Mouse (Mus musculus): ENCODE data around the gene Gm40193. TPM values are rescaled to one million over a fixed set of nuclear protein-coding genes. Genes with fewer than 3 reads are reported as not detected.

Gene Gm40193
- polyA plus RNA-seq, 1 experiment from 2014 or later, result not detected

DNA sequence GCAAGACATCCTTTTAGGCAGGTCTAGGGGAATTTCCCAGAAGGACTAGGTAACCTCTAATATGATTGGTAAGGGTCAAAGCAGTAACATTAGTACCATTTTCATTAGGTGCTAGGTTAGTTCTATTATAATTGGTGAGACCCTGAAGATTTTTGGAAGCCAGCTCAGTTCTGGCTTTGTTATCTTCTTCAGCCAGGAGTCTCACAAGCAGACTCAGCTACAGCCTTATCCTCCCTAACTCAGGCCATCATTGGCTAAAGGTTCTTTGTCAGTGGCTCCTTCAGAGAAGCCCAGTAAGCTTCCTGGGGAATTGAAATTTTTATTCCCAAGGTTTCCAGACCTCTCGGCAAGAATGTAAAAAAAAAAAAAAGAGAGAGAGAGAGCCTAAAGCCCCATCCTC lies 14.3 kb downstream of the Gm40193 start:
- Histone ChIP-seq H3K4me2 (no peak overlapping the region), H3K9ac (no peak overlapping the region), H3K4me3 (replicated peaks) (no peak overlapping the region), H3K27me3 (no peaks in the 10 kb centered on the region), H3K36me3 (no peaks in the 10 kb centered on the region), H3K9me3 (replicated peaks) (no peaks in the 10 kb centered on the region), H3K4me1 (peaks cover 20% of the 10 kb centered on the region), H3K27ac (no peak overlapping the region)
- no peak for ATAC-seq (replicated peaks; ENCODE audit: low FRiP score)
- WGBS, result 70% methylated on average over 1 of the region's 1 CpGs

GRCm38 (mm10) chr11:70516352-70516751 lies 16.4 kb downstream of the Gm40193 start:
- H3K9ac ChIP-seq, result no peak overlapping the region
- 29% methylated on average over 2 of the region's 2 CpGs for WGBS

DNA sequence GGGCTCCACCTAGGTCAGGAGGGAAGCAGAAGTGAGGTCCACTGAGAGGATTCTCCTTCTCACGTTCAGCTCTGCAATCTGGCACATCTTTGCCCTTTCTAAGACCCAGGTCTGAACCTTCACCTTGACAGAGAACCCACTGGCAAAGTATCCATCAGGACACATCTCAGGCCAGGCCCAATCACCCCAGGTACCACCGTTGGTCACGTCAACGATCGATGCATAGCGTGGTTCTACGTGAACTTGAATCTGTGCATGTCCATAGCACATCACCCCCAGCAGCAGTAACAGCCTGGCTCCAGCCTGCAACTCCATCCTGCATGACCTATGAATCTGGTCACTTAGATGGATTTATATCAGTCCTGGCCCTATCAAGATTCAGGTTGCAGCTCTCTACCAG lies 18.5 kb downstream of the Gm40193 start, which contains the start of gene Vmo1:
TSS of gene Vmo1 (minus strand) at position 329 of the 400 bp plus-strand sequence.
- WGBS, result 74% methylated on average over 7 of the region's 7 CpGs

More at GRCm38 (mm10) chr11:70516352-70516751, 16.4 kb downstream of the Gm40193 start:
- H3K27ac ChIP-seq, result no peak overlapping the region
- H3K4me3 ChIP-seq (replicated peaks), result no peak overlapping the region
- no peaks in the 10 kb centered on the region for H3K9me3 ChIP-seq (replicated peaks)
- no peak overlapping the region for H3K4me2 ChIP-seq
- ATAC-seq (replicated peaks; ENCODE audit: low FRiP score), result no peak
- H3K27me3 ChIP-seq, result no peaks in the 10 kb centered on the region
- H3K4me1 ChIP-seq, result peaks cover 23% of the 10 kb centered on the region
- no peaks in the 10 kb centered on the region for H3K36me3 ChIP-seq

GRCm38 (mm10) chr11:70513520-70513919 lies 19.2 kb downstream of the Gm40193 start:
- 63% methylated on average over 11 of the region's 11 CpGs for WGBS
- Histone ChIP-seq H3K4me1 (peaks cover 19% of the 10 kb centered on the region), H3K4me2 (no peak overlapping the region), H3K9me3 (replicated peaks) (no peaks in the 10 kb centered on the region), H3K4me3 (replicated peaks) (no peak overlapping the region), H3K27ac (no peak overlapping the region), H3K27me3 (peaks cover 16% of the 10 kb centered on the region; the same call in 1 of the 2 replicates), H3K36me3 (no peaks in the 10 kb centered on the region), H3K9ac (no peak overlapping the region)
- ATAC-seq (replicated peaks; ENCODE audit: low FRiP score), result no peak

More for the DNA sequence above, 18.5 kb downstream of the Gm40193 start, which contains the start of gene Vmo1:
- no peak within 1 kb of the TSS for H3K4me3 ChIP-seq (replicated peaks)
- H3K4me2 ChIP-seq, result no peak within 1 kb of the TSS
- ATAC-seq (replicated peaks; ENCODE audit: low FRiP score), result no peak
- no peaks in the 10 kb centered on the region for H3K9me3 ChIP-seq (replicated peaks)
- H3K4me1 ChIP-seq, result peaks cover 21% of the 10 kb centered on the region
- H3K9ac ChIP-seq, result no peak within 1 kb of the TSS
- no peaks in the 10 kb centered on the region for H3K36me3 ChIP-seq
- no peak within 1 kb of the TSS for H3K27ac ChIP-seq
- H3K27me3 ChIP-seq, result peaks cover 12% of the 10 kb centered on the region; the same call in 1 of the 2 replicates

- H3K27ac ChIP-seq, result no peak overlapping the region
- H3K4me2 ChIP-seq, result no peak overlapping the region
- 76% methylated on average over 7 of the region's 7 CpGs for WGBS
- peaks cover 19% of the 10 kb centered on the region for H3K27me3 ChIP-seq
- H3K9ac ChIP-seq, result no peak overlapping the region
- no peak for ATAC-seq (replicated peaks; ENCODE audit: low FRiP score)
- no peaks in the 10 kb centered on the region for H3K36me3 ChIP-seq
- no peaks in the 10 kb centered on the region for H3K9me3 ChIP-seq (replicated peaks)
- peaks cover 19% of the 10 kb centered on the region for H3K4me1 ChIP-seq
- no peak overlapping the region for H3K4me3 ChIP-seq (replicated peaks)
Observed at GRCm38 (mm10) chr11:70512709-70513342, 19.9 kb downstream of the Gm40193 start.

DNA sequence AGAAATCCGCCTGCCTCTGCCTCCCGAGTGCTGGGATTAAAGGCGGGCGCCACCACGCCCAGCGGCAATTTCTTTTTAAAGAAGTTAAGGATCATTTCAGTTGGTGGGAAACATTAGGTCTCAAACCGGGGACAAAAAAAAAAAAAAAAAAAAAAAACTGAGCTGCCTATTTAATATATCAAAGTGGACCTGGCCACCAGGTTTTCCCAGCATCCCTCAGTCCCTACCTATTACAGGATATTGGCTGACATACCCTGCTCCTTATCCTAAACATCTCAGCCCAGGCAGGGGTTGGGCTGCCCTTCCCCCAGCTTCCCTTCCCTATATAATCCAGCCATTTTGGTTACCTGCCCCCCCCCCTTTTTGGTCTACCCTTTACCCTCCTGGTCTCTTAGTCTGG lies 20.9 kb downstream of the Gm40193 start:
- Histone ChIP-seq H3K27ac (no peak overlapping the region), H3K9ac (no peak overlapping the region), H3K4me2 (no peak overlapping the region), H3K4me1 (peaks cover 19% of the 10 kb centered on the region), H3K36me3 (no peaks in the 10 kb centered on the region), H3K9me3 (replicated peaks) (no peaks in the 10 kb centered on the region), H3K4me3 (replicated peaks) (no peak overlapping the region), H3K27me3 (peaks cover 19% of the 10 kb centered on the region)
- WGBS, result 88% methylated on average over 7 of the region's 7 CpGs
- no peak for ATAC-seq (replicated peaks; ENCODE audit: low FRiP score)

- Histone ChIP-seq H3K36me3 (no peaks in the 10 kb centered on the region), H3K4me3 (replicated peaks) (no peak overlapping the region), H3K4me1 (peaks cover 20% of the 10 kb centered on the region), H3K27me3 (peaks cover 19% of the 10 kb centered on the region), H3K27ac (no peak overlapping the region), H3K9me3 (replicated peaks) (no peaks in the 10 kb centered on the region), H3K9ac (no peak overlapping the region), H3K4me2 (no peak overlapping the region)
- 52% methylated on average over 2 of the region's 2 CpGs for WGBS
- no peak for ATAC-seq (replicated peaks; ENCODE audit: low FRiP score)
Observed at GRCm38 (mm10) chr11:70511242-70511641, 21.5 kb downstream of the Gm40193 start.

- peaks cover 25% of the 10 kb centered on the region for H3K27me3 ChIP-seq
- ATAC-seq (replicated peaks; ENCODE audit: low FRiP score), result no peak; the same call in 1 of the 2 replicates
- H3K27ac ChIP-seq, result no peak overlapping the region
- H3K9ac ChIP-seq, result no peak overlapping the region
- peak overlapping the region; percentile 51 for H3K4me2 ChIP-seq
- WGBS, result 11% methylated on average over 19 of the region's 19 CpGs
- H3K36me3 ChIP-seq, result no peaks in the 10 kb centered on the region
- no peaks in the 10 kb centered on the region for H3K9me3 ChIP-seq (replicated peaks)
- 0 out of 2 replicates have a peak overlapping the region, but pooled peaks have one; percentile 14 for H3K4me3 ChIP-seq (replicated peaks)
- H3K4me1 ChIP-seq, result peaks cover 21% of the 10 kb centered on the region
Observed at GRCm38 (mm10) chr11:70509753-70510564, 22.8 kb downstream of the Gm40193 start.

GRCm38 (mm10) chr11:70506962-70507515 lies 25.7 kb downstream of the Gm40193 start:
- WGBS, result 68% methylated on average over 7 of the region's 7 CpGs
- Histone ChIP-seq H3K4me2 (no peak overlapping the region), H3K9me3 (replicated peaks) (no peaks in the 10 kb centered on the region), H3K36me3 (no peaks in the 10 kb centered on the region), H3K4me3 (replicated peaks) (no peak overlapping the region), H3K4me1 (peaks cover 16% of the 10 kb centered on the region), H3K27ac (no peak overlapping the region), H3K27me3 (peaks cover 27% of the 10 kb centered on the region), H3K9ac (no peak overlapping the region)
- ATAC-seq (replicated peaks; ENCODE audit: low FRiP score), result no peak

DNA sequence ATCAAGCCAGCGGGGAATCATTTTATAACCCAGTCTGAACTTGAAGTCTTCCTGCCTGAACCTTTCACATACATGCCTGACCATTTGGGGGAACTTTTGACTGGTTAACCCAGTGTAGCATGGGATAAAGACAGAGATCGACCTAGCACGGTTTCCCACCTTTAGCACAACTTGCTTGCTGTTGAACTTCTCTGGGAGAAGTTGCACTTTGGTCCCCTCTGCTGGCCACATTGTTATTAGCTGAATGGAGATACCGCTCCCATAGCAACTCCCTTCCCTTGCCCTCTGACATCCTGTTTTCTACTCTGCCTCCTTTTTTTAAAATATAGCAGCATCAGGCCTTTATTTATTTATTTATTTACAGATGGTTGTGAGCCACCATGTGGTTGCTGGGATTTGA lies 26.4 kb downstream of the Gm40193 start:
- Histone ChIP-seq H3K36me3 (no peaks in the 10 kb centered on the region), H3K9me3 (replicated peaks) (no peaks in the 10 kb centered on the region), H3K4me2 (no peak overlapping the region), H3K27me3 (peaks cover 27% of the 10 kb centered on the region), H3K4me1 (peaks cover 16% of the 10 kb centered on the region), H3K4me3 (replicated peaks) (no peak overlapping the region), H3K27ac (no peak overlapping the region), H3K9ac (no peak overlapping the region)
- no peak for ATAC-seq (replicated peaks; ENCODE audit: low FRiP score)
- 26% methylated on average over 4 of the region's 4 CpGs for WGBS

GRCm38 (mm10) chr11:70504970-70505369 lies 27.8 kb downstream of the Gm40193 start, which contains the start of gene Tm4sf5:
Gene Tm4sf5, plus strand, starts transcription at chr11:70505244.
- no peak within 1 kb of the TSS for H3K4me2 ChIP-seq
- H3K9me3 ChIP-seq (replicated peaks), result no peaks in the 10 kb centered on the region
- H3K27me3 ChIP-seq, result peaks cover 22% of the 10 kb centered on the region
- H3K36me3 ChIP-seq, result no peaks in the 10 kb centered on the region
- H3K4me3 ChIP-seq (replicated peaks), result no peak within 1 kb of the TSS
- H3K4me1 ChIP-seq, result peaks cover 7% of the 10 kb centered on the region
- no peak for ATAC-seq (replicated peaks; ENCODE audit: low FRiP score)
- WGBS, result 72% methylated on average over 9 of the region's 9 CpGs
- H3K9ac ChIP-seq, result no peak within 1 kb of the TSS
- H3K27ac ChIP-seq, result no peak within 1 kb of the TSS

DNA sequence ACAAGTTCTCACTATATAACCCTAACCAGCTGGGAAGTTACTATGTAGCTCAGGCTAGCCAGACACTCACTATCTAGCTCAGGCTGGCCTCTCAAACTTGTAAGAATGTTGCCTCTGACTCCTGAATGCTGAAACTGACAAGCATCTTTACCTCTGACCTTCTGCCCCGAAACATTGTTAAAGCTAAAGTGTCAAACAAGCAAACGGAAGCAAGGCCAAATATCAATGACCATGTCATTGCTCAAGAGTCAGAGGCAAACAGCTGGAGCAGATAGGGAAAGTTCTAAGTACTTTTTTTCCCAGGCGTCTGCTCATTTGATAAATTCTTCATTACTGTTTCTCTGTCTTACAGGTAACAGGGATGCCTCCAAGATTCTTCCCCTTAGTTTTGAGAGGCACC lies 30.7 kb downstream of the Gm40193 start:
- no peak overlapping the region for H3K9ac ChIP-seq
- no peak for ATAC-seq (replicated peaks; ENCODE audit: low FRiP score)
- no peak overlapping the region for H3K4me3 ChIP-seq (replicated peaks)
- H3K9me3 ChIP-seq (replicated peaks), result no peaks in the 10 kb centered on the region
- H3K4me1 ChIP-seq, result 0 out of 2 replicates have a peak, but pooled peaks cover 2% of the 10 kb centered on the region
- H3K27ac ChIP-seq, result no peak overlapping the region
- H3K36me3 ChIP-seq, result no peaks in the 10 kb centered on the region
- 74% methylated on average over 3 of the region's 3 CpGs for WGBS
- no peak overlapping the region for H3K4me2 ChIP-seq
- peaks cover 7% of the 10 kb centered on the region; the same call in 1 of the 2 replicates for H3K27me3 ChIP-seq

Data from kidney, embryonic 15.5 days (tissue).